Mouse (Mus musculus) pancreas, adult 10 weeks (tissue): ENCODE measurements around the gene Zfp354c. TPM values are rescaled to one million over a fixed set of nuclear protein-coding genes. Genes with fewer than 3 reads are reported as not detected.

ENCODE experiments used
- polyA plus RNA-seq: library from polyadenylated mRNA; stranded (reverse); fragments of 350-450 nt; fragmentation: Illumina TruSeq; extraction: RNeasy Lipid Tissue Mini Kit (QIAGEN cat#74804); gene quantifications from one replicate; pipeline ENCODE4 v1.2.3, GENCODE M21; 2015; ENCODE audit warnings: low read depth, low replicate concordance; ENCODE audit not compliant: insufficient read depth

Gene Zfp354c
- 1.6 TPM for polyA plus RNA-seq

DNA sequence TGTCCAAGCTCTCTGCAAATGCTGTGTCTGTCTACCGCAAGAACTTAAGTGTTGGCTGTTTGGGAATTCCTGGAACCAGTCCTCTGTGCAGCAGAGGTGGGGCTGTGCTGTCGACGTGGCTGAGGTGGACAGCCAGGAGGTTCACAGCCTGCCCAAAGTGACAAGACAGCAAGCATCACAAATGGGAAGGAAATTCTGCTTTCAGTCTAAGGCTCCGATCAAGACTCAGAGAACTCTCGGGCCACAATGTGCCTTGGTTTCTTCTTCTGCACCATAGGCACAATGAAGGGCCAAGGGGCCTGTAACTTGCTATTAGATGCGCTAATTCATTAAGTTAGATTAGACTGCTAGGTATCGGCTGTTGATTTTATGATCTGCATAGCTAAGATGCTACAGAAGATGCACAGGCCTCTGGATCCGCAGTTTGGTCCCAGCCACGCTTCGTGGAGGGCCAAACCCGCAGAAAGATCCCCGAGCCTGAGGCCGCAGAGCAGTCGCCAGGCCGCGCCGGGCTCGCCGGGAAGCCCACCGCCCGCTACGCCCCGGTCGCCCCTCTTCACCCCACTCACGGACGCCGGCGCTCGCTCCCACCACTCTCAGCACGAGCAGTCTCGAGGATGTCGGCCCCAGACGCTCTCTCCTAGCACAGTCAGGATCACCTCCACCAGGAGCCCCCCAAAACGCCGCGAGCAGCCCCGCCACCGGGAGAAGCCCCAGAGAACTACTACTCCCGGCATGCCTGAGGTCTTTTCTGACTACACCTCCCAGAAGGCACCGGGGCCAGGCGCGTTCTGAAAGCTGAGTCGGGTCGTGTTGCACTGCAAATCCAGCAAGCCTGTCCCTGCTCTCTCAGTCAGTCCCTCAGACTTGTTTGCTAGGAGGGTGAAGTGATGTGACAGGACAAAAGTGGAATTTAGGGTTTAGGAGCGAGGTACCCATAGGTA lies at the start of gene Zfp354c:
Gene Zfp354c, minus strand, starts transcription at position 715 of the 944 bp plus-strand sequence.

DNA sequence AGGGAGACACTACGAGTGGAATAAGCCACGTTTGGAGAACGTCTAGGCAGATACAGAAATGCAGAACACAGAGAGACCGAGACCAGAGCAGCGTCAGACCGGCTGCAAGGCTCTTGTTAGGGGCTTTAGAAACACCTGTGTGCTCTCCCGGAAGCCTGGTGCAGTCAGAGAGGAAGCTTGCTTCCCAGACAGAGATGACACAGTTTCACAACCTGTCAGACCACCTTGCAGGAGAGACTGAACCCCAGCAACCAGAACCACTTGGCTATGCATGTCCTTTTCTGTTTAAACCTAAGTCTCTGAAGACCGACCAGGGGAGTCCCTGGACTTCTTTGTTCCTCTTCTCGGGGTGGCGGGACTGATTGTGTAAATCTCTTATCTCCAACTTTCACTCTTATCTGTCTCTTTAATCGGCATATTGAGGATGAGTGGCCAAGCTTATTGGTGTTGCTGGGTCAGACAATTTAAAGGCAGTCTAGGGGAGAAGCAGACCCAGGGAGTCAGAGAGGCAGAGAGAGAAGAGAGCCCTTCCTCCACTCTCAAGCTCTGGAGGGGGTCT lies 22.7 kb upstream of the Zfp354c start, which contains the start of gene Grm6:
Gene Grm6, plus strand, starts transcription at position 509 of the 559 bp plus-strand sequence.

DNA sequence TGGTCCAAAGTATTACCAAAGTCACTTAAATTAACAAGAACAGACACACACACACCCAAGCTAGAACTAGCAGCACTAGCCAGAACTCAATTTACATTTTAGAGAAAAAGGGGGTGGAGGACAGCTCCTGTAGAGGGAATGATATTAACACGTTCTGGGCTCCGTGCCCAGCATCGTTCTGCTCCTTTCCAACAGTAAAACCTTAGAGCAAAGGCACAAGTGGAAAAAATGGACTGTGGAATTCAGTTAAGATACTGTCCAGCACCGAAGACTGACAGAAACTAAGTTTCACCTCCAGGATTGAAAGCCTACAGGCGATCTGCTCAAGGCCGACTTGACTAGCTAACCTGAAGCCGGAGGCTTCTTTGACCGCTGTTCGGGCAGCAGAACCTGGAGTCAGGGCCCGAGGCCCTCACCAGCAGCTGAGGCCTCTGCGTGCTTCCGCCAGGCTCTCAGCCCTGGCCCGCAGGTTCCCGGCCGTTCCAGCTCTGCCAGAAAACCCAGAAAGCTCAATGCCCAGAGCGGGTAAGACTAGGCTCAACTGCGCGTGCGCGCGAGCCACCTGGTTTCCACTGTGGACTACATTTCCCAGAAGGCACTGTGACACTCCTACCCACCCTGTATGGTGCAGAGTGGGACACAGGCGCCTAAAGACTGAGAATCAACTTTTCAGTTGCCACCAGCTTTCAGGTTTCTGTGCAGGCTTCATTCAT lies 13.7 kb upstream of the Zfp354c start, which contains the start of gene Zfp879:
Gene Zfp879, minus strand, starts transcription at position 530 of the 713 bp plus-strand sequence.

Other genes starting within 250 kb of the Zfp354c start
- 4.0 TPM for gene Adamts2, start 225.6 kb downstream of the Zfp354c start, polyA plus RNA-seq
- not detected for gene Zfp879, start 13.8 kb upstream of the Zfp354c start, polyA plus RNA-seq
- gene Grm6, start 23.0 kb upstream of the Zfp354c start, polyA plus RNA-seq, result not detected
- gene Zfp454, start 59.9 kb upstream of the Zfp354c start, polyA plus RNA-seq, result 0.55 TPM
- gene Zfp2, start 88.4 kb upstream of the Zfp354c start, polyA plus RNA-seq, result 1.4 TPM
- 0.65 TPM for gene Zfp354b, start 103.9 kb upstream of the Zfp354c start, polyA plus RNA-seq
- gene 4933414I15Rik, start 116.0 kb upstream of the Zfp354c start, polyA plus RNA-seq, result not detected
- not detected for gene Prop1, start 126.0 kb upstream of the Zfp354c start, polyA plus RNA-seq
- not detected for gene Olfr1378, start 138.8 kb upstream of the Zfp354c start, polyA plus RNA-seq
- gene Olfr1377, start 154.2 kb upstream of the Zfp354c start, polyA plus RNA-seq, result not detected
- not detected for gene Olfr51, start 175.9 kb upstream of the Zfp354c start, polyA plus RNA-seq
- not detected for gene Olfr54, start 186.5 kb upstream of the Zfp354c start, polyA plus RNA-seq
- not detected for gene Olfr1375, start 220.4 kb upstream of the Zfp354c start, polyA plus RNA-seq
- 3.0 TPM for gene Zfp354a, start 231.5 kb upstream of the Zfp354c start, polyA plus RNA-seq